Mouse (Mus musculus) yolk sac, embryonic 10.5 days (tissue): ENCODE measurements around the gene Cntn4.

Experiments
- DNase-seq: peaks from one replicate; pipeline ENCODE4 v3.0.0-alpha.2; 2017; ENCODE audit warnings: low spot score

Cntn4 gene

DNA sequence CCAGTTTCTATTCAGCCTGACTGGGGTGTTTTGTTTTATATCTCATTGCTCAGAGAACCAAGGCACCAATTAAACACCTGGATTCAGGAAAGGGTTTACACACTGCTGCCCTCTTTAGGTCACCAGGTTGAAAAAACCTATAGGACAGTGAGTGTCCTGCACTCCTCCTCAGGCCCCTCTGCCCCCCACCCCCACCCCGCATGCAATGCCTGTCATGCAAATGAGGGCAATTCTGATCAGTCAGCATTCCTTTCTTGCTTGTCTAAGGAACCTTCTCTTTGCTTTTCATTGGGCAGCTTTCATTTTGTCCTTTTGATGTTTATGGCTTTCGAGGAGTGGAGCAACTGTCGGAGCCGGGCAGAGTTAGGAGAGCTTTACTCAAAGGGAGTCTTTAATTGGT, 969.5 kb downstream of the Cntn4 start:
- no peak for DNase-seq

GRCm38 (mm10) chr6:106663780-106664651, 986.6 kb downstream of the Cntn4 start:
- DNase-seq, result no peak

- no peak for DNase-seq
Measured at GRCm38 (mm10) chr6:106675581-106675980, 998.1 kb downstream of the Cntn4 start.

- DNase-seq, result no peak
Measured at GRCm38 (mm10) chr6:106701931-106702330, 1024.5 kb downstream of the Cntn4 start.

GRCm38 (mm10) chr6:106705506-106706035, 1028.1 kb downstream of the Cntn4 start:
- no peak for DNase-seq

DNA sequence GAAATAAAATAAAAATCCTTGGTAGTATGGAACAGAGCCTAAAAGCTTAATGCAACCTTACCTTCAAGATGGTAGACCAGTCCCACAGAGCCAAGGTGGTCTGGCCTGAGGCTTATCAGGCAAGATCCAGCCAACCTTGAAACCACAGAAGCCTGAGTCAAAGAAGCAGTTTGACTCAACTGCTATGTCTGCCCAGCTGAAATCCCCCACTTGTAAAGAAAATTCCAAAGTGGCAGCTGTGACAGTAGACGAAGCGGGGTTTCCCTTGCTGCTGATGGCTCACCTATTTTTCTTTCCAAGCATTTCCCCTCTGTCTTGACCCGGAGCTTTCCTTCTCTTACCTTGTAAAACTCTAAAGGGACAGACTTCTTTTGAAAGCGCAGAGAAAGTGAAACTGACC, 1048.2 kb downstream of the Cntn4 start:
- DNase-seq, result no peak

DNA sequence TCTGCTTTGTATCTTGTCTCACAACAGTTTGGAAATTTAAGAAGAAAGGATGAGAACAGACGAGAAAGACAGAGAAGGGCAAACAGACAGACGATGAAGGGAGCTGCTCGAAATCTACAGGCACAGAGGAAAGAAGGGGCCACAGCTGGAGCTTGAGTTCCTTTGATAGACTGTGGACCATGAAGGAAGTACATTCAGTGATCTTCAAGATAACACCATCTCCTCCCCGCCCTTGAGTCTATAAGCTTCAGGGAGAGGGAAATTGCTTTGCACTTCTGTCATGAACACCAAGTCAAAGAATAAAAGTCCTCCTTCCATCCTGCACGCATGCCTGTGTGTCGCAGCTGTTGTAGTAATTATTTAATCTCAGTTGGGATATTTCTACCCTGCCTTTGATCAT, 1048.6 kb downstream of the Cntn4 start:
- DNase-seq, result no peak

DNA sequence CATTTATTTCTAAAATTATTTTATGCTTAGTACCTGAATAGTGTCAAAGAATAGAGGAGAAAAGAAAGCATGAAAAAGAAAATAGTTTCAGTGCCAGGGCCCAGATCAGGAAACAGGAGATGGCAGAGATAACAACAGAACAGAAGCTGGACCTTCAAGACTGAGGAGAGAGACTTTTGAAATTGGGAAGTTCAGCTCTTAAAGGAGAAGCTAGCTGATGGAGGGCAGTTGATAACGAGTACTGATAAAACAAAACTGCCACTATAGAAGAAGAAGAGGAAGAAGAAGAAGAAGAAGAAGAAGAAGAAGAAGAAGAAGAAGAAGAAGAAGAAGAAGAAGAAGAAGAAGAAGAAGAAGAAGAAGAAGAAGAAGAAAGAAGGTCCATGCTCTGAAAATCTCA, 1050.2 kb downstream of the Cntn4 start:
- DNase-seq, result no peak

- no peak for DNase-seq
Measured at GRCm38 (mm10) chr6:106729682-106730314, 1052.3 kb downstream of the Cntn4 start.

GRCm38 (mm10) chr6:106732563-106732962, 1055.1 kb downstream of the Cntn4 start:
- DNase-seq, result no peak

DNA sequence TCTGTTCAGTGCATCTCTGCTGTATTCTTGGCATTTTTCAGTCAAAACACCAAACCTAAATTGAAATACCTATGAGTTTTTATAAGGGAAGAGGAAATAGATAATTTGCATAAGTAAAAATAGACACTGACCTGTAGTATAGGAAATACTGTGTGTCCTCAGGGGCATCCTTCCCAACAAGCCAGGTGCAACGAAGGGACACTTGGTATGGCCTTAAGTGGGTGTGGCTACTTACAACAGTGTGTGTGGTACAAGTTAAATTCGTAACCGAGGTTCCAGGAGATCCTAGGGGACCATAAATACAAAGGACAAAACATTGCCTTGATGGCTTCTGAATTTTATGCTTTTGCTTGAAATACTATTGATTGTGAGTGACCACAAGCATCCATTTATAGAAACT, 1060.8 kb downstream of the Cntn4 start:
- no peak for DNase-seq

- no peak for DNase-seq
Measured at GRCm38 (mm10) chr6:106740244-106740825, 1062.9 kb downstream of the Cntn4 start.

- DNase-seq, result no peak
Measured at GRCm38 (mm10) chr6:106743556-106744233, 1066.2 kb downstream of the Cntn4 start.

DNA sequence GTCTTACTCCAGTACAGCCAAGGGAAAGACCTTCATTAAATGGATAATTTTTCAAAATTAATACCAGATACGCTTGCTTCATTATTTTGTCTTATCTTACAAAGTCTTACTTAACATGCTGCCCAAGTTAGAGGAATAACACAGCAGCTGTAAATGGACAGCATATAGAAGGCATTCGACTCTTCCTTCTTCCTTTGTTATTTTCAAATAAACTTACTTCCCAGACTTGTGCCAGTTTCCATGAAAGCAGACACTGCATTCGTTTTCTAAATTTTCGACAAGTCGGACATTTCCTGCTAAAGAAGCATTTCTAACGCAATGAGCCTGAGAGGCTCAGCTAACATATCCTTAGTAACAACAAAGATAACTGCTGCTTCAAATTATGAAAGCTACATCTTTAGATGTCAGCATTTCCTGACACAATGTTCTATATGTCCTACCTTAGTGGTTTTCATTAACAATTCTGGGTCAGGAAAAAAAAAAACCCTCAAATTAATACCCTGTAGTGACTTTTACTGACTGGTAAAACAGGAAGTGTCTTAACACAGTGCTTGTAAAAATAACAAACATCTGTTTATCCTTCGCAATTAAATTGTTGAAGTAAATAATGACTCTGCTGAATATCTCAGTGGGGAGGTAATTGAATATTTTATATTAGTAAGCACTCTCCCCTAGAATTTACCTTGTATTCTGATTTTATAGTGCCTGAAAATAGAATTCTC, 1068.4 kb downstream of the Cntn4 start:
- no peak for DNase-seq

DNA sequence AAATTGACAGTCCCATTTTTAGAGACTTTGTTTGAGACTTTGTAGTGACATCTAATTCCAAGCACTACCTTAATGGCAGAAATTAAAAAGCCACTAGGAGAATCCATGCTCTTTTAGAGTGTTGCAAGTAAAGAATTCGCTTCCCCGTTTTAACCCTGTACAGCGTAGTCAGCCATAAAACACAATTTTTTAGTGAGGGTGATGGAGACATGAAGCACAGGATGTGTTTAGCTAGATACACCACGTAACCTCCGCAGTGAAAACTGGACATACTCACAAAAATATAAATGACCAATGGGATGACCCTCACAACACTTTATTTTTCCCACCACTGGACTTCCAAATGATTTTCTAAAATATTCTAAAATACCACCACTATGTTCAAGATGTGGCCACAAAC, 1069.8 kb downstream of the Cntn4 start:
- no peak for DNase-seq

- DNase-seq, result no peak
Measured at GRCm38 (mm10) chr6:106747804-106748203, 1070.3 kb downstream of the Cntn4 start.
